Mouse (Mus musculus) cortical plate, adult 2 months (tissue): ENCODE data around the gene Ugt1a2.

ENCODE experiments used
- CTCF ChIP-seq: fragments of 200-500 bp; IDR thresholded peaks from 2 replicates; pipeline ENCODE4 v1.5.1; 2011; ENCODE audit warnings: mild to moderate bottlenecking, control low read depth, low read length; ENCODE audit not compliant: insufficient read depth; ENCODE audit errors: extremely low read depth
- POLR2A ChIP-seq: fragments of 200-500 bp; IDR thresholded peaks from 2 replicates; pipeline ENCODE4 v1.6.1; 2011; ENCODE audit warnings: mild to moderate bottlenecking, low read length, control low read depth; ENCODE audit not compliant: insufficient read depth; ENCODE audit errors: extremely low read depth

- no peak for TF ChIP-seq POLR2A
- TF ChIP-seq CTCF, result no peak
Measured at GRCm38 (mm10) chr1:88254793-88255465, 54.5 kb downstream of the Ugt1a2 start.
